Mouse (Mus musculus): ENCODE measurements around the gene Rapgef3. TPM values are rescaled to one million over a fixed set of nuclear protein-coding genes. Genes with fewer than 3 reads are reported as not detected.

Rapgef3 gene
- total RNA-seq, 2 experiments from 2014 or later, result 41.0 to 59.9 TPM

GRCm38 (mm10) chr15:97745331-97745730 is 22.4 kb downstream of the Rapgef3 start:
- peak; percentile 48 to 54 for DNase-seq

DNA sequence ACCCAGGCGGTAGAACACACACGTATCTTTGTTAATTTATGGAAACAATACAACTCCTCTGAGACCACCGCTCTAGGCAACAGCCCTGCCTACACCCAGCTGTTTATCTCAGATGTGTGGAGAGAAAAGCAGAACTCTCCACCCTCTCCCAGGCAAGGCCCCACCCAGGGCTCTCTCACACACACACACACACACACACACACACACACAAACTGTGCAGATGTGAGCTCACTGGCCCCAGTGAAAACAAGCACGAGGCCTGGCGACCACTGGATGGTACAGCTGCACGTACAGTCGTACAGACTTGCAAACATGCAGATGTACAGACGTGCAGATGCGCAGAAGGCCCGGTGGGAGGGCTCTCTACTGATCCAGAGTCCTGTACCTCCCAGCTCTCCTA is 22.8 kb downstream of the Rapgef3 start:
- no peak for DNase-seq

- no peak for DNase-seq
Observed at GRCm38 (mm10) chr15:97743961-97744525, 23.7 kb downstream of the Rapgef3 start.

GRCm38 (mm10) chr15:97743210-97743609 is 24.6 kb downstream of the Rapgef3 start:
- DNase-seq, result no peak

DNA sequence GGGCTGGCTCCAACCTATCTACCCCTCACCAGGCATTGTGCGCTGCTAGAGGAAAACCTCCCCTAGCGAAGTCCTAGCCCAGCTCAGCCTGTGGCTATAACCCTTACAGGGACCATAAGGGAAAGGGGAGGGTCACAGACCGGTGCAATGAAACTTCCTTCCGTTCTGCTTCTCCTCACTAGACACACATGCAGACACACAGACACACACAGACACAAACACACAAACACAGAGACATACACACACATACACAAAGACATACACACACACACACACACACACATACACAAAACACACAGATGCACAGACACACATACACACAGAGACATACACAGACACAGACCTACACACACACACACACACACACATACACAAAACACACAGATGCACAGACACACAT is 25.2 kb downstream of the Rapgef3 start:
- DNase-seq, result no peak

DNA sequence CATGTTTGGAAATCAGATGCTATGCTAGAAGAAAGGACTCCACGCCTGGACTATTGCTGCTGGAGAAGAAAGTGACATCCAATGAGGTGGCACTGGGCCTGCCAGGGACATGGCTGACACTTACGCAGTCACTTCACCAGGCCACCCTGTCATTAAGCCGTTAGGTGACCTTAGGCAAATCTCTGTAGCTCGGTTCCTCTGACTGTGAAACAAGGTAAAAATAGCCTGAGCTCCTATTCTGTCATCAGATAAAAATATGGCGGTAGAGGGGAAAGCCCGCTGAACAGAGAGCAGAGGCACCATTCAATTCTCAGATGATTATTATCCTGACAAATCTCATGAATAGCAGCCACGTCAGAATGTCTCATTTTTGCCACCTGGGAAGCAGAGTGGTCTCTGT is 25.7 kb downstream of the Rapgef3 start:
- DNase-seq, result no peak

GRCm38 (mm10) chr15:97741662-97742061 is 26.1 kb downstream of the Rapgef3 start:
- DNase-seq, result no peak

DNA sequence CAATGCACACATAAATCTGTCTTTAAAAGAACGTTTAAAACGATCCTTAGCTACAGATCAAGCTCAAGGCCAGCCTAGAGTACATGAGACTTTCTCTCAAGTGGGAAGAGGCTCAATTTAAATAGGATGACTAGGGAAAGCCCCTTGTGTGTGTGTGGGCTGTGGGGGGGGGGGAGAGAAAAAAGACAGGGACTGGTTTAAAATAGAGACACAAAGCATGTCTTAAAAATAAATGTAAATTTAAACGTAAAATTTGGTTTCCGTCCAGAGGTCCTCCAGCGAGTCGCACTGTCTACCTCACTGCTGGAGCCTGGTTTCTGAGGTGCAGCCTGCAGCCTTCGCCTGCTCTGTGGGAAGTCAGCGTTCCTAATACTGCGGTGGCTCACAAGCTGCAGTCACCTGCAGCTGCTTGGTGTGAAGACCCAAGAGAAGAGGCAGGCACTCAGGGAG is 27.5 kb downstream of the Rapgef3 start:
- DNase-seq, result no peak

- no peak for DNase-seq
Observed at GRCm38 (mm10) chr15:97738923-97739322, 28.8 kb downstream of the Rapgef3 start.

GRCm38 (mm10) chr15:97731988-97732387 is 35.8 kb downstream of the Rapgef3 start:
- DNase-seq, result no peak

DNA sequence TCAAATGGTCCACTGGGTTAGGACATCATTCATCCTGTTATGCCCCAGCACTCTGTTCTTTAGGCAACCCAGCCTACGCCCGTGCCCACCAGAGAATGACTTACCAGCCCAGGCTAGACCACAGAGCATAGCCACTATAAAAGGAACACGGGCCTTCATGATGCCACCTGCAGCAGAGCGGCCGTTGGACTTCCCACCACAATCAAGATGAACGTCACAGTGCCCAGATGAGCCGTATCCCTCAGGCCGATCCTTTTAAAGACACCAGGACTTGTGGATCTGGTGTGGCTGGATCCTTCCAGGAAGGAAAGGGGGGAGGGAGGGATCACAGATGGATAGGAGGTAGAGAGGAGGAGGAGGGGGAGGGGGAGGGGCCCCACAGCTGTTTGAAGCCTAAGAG is 36.7 kb downstream of the Rapgef3 start, which contains the start of gene Endou:
Gene Endou (minus strand): TSS at position 229 of the 400 bp plus-strand sequence.
- no peak for DNase-seq

- no peak for DNase-seq
Observed at GRCm38 (mm10) chr15:97730365-97730764, 37.4 kb downstream of the Rapgef3 start.

GRCm38 (mm10) chr15:97728804-97729203 is 39.0 kb downstream of the Rapgef3 start:
- DNase-seq, result peak in 1 of 2 experiments; percentile 56

DNA sequence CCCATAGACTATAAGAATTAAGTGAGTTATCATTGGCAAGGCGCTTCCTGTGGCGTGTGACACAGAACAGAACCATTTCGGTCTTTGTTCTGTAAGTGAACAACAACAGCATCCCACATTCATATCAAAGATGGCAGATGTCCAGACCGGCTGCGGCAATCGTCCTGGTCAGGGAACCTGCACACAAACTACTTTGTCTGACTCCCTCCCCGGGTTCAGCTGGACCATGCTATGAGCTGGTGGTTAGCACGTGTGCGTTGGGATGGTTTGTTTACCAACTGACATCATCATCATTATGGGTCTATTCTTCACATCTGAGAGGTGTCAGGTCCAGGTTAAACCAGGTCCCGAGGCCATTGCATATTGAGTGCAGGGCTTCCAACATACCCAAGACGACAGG is 39.4 kb downstream of the Rapgef3 start:
- no peak for DNase-seq

DNA sequence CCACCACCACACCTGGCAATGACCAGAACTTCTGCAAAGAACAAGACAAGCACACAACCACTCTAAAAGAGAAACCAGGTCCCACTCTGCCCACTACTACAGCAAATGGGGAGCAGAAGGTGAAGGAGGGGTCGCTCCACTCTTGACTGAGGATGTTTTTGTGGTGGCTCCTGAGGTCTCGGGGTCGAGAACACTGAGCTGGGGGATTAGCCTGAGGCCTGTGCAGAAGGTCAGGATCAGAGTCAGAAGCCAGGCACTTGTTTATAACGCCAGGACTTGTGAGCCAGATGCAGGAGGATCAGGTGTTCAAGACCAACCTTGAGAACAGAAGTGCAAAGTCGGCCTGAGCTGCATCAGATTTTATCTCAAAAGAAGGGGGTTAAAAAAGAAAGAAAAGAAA is 40.3 kb downstream of the Rapgef3 start:
- no peak for DNase-seq

DNA sequence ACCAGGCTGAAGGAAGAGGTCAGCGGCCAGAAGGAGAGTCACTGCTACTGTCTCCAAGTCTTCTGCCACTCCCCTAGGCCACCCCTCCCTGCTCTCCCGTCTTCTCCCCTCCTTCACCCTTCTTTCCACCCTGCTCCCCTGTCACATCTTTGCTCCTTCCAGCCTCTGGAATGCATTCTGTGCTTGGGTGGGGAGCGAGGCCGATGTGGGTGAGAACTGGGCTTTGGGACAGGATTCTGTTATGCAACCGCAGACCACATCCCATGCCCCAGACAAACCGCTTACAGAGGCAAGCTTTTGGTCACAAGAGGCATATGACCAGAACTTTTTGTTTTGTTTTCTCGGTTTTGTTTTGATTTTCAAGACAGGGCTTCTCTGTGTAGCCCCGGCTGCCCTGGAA is 40.7 kb downstream of the Rapgef3 start:
- DNase-seq, result no peak

- no peak for DNase-seq
Observed at GRCm38 (mm10) chr15:97726310-97726709, 41.5 kb downstream of the Rapgef3 start.

- DNase-seq, result no peak
Observed at GRCm38 (mm10) chr15:97725198-97725785, 42.5 kb downstream of the Rapgef3 start.

GRCm38 (mm10) chr15:97724346-97725197 is 43.2 kb downstream of the Rapgef3 start:
- no peak for DNase-seq

- DNase-seq, result no peak
Observed at GRCm38 (mm10) chr15:97723536-97724345, 44.0 kb downstream of the Rapgef3 start.

GRCm38 (mm10) chr15:97721008-97721701 is 46.6 kb downstream of the Rapgef3 start:
- DNase-seq, result no peak
